Mouse (Mus musculus): ENCODE measurements around the gene Ttyh3.

Gene Ttyh3

DNA sequence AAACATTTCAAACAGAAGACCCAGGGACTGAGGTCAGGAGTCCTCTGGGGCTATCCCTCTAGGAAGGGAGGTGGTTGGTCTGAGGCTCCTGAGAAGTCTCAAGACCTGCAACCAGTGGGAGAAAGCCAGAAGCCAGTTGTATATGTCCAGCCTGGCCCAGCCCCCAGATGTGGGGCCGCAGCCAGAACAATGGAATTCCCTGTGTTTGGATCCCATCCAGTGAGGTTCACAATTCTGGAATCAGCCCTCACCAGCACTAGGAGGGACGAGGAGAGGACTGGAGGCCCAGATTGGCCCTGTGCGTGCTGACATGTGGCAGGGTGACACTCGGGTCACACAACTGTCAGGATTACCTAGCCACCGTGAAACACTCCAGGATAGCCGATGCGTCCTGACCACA lies 3.8 kb upstream of the Ttyh3 start:
- no peak for DNase-seq (ENCODE audit: low spot score)

DNA sequence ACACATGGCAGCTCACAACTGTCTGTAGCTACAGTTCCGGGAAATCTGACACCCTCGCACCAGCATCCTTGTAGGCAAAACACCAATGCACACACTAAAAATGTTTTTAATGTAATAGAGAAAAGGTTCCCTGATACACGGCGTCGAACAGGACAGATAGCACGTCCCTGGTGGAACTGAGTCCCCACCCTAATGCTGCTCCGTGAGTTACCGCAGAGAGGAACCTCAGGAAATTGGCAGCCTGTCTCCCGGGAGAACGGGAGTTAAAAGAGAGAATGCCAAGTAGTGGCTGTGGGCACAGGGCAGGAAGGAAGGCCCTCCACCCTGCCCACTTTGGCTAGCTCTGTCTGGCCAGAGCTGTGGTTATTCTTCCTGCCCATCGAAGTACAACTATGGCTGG lies 2.4 kb upstream of the Ttyh3 start:
- no peak for DNase-seq (ENCODE audit: low spot score)

DNA sequence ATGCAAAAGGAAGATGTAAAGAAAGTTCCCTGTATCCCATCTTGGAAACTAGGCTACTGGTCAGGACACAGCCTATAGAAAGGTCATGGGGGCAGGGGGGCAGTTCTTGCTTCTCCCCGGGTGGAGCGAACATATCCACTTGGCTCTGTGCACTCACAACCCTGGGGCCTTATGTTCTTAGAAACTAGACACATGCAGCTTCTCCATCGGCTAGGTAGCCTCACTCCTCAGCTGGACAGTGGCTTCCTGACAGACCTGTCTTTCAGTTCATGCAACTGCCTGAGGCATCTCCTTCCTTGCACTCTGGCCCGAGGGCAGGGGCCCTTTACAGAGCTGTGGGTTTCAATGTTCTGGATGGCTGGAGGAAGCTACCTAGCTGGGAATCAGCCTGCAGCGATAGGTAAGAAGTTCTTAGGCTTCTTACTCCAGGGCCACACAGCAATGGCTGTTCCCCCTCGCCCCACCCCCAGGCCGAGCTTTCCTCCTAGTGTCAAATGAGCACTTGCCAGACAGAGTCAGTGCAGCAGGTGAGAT lies 1.1 kb upstream of the Ttyh3 start:
- no peak for DNase-seq (ENCODE audit: low spot score)

DNA sequence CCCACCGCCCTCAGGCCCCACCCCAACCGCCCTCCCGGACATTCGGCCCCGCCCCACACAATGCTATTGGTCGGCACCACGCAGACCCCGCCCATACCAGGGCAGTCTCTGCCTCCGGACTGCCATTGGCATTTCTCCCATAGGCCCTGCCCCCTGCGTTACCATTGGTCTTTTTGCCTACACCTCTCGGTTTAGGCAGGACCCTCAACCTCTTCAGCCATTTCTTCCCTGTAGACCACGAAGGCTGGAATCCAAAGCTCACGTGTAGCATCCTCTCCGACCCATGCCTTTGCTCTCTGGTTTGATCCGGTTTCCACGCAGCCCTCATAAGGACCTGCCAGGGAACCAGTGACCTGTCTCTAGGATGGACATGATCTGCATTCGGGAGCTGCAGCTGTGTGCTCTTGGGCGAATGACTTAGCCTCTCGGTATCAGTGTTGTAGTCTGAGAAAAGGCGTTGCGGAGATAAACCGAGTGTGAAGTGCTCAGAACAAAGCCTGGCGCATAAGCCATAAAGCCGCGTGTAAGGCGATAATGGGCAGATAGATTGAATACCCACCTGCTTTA lies 353 bp upstream of the Ttyh3 start:
- DNase-seq (ENCODE audit: low spot score) = peak; percentile 97

DNA sequence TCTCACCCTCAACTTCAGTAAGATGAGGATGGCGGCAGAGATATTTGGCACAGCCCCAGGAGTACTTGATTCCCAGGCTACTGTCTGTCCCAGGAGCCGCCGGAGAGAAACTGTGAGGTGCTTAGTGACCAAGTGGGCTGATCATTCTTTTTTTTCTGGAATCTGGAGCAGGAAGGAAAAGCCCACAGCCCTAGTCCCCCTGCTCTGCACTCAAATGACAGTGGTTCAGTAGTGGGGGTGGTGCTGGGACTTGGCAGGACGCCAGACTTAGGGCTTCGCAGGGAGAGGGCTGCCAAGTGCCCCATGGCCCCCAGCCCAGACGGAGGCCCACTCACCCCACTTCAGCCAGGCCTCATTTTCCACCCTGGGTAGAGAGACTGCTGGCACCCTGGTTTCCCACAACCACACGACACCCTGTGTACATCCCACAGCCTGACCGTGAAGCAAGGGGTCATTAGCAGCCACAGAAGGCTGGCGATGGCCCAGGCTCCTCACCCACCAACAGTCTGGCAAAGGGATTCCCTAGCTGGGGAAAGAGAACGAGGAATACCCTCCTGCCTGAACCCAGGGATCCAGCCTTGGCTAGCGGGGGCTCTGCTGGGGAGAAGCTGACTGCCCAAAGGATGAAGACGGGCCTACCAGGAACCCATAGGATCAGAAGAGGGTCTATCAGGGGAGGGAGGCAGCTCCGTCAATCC lies 861 bp downstream of the Ttyh3 start:
- no peak for DNase-seq (ENCODE audit: low spot score)

DNA sequence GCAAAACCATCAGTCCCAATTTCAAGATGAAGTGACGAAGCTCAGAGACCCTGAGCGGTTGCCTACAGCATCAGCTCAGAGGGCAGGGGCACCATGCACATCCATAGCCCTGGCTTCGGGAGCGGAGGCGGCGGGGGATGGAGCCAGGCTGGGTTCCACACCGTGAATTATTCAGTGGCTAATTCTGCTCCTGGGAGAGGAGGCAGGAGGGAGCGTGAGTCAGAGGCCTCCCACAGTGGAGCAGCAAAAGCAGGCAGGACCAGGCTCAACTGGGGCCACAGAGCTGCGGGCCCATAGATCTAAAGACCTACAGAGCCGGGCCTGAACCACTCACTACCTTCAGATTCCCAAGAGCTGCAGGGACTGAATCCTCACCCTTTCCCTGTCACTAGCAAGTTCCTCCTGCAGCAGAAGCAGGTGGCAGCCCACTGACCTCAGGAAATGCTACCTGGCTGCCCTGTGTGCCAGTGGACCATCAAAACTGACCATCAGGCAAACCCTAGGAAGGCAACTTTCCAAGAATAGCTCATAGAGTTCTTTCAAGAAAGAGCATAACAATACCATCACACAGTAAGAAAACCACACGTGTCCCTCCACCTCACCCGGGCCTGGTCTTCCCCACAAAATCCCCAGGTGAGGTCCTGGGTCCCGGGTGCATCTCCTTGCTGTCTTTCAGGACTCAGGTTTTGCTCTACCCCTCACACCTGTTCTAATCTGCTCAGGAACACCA lies 1.6 kb downstream of the Ttyh3 start:
- DNase-seq (ENCODE audit: low spot score) = no peak

DNA sequence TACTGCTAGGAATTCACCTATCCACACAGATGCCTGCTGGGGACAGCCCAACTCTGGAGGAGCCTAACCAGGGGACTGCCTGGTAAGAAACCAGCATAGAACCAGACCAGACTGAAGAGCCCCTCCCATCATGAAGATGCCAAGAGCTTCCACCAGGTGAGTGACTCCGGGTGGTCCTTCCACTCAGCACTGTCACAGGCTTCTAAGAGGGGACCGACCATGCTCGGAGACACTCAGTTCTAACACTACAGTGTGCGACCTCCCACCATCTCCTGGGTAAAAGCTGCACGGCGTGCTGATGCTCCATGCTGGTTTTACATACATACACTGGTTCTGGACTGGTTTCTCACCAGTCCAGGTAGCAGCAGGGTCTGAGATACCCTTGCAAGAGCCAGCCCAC lies 2.7 kb downstream of the Ttyh3 start:
- DNase-seq (ENCODE audit: low spot score) = no peak

DNA sequence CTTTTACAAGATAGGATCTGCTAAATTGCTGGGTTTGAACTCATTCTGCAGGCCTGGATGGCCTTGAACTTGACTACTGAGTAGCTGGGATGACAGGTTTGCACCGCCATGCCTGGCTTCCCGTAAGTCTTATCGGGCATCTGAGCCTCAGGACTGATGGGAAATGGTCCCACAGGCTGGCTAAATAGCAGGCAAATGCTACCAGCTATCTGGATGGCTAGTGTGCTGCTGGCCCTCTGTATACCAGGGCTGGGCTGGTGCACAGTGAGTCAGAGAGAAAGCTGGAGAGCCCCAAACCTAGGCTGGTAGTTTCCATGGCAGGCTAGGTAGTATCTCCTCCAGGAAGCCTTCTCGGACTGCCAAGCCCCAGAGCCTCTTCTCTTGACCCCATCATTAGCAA lies 3.4 kb downstream of the Ttyh3 start:
- DNase-seq (ENCODE audit: low spot score) = no peak

DNA sequence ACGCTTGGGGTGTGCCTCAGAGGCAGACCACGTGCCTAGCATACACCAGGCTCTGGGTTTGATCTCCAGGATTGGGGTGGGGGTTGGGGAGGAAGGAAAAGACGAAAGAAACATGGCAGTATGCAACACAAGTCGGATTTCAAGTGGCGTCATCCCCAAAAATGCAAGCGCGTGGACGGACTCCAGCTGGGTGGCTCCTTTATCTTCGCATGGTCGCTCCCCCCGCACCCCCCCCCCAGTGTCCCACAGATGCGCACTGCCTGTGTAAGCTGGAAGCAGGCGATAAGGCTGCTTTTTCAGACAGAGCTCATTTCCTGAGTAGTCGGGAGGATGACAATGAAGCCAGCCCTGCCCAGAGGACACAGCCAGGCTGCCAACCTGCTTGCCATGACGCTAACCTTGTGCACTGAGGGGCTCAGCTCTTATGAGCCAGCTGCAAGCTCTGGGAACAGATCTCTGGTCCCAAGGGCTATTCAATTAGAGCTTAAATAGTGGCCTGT lies 4.1 kb downstream of the Ttyh3 start:
- DNase-seq (ENCODE audit: low spot score) = peak; percentile 78

DNA sequence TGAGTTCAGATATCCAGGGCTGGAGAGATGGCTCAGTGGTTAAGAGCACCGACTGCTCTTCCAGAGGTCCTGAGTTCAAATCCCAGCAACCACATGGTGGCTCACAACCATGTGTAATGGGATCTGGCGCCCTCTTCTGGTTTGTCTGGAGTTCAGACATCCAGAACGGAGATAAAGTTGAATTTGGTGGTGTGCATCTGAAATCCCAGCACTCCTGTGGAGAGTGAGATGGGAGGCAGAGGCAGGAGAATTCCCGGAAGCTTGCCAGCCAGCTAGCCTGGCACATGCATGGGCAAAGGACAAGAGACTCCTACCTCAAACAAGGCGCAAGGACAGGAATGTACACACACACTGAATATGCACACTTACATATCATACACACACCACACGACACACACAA lies 4.6 kb downstream of the Ttyh3 start:
- no peak for DNase-seq (ENCODE audit: low spot score)

DNA sequence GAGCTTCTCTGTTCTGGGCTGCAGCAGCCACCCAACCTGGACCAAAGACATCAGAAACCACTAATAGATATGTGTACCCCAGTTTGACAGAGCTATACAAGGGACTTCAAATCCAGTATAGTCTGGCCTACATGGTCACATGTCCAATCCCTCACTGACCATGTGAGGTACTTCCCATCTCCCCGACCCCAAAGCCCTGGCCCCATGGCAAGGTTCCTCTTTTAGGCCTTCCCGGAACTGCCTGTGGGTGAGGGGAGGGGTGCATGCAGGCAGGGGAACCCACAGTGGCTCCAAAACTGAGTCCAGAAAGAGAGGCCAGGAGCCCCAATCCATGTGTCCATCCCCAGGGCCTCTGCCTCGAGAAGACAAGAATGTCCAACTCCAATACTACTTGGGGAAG lies 6.8 kb downstream of the Ttyh3 start:
- peak; percentile 70 for DNase-seq (ENCODE audit: low spot score)

DNA sequence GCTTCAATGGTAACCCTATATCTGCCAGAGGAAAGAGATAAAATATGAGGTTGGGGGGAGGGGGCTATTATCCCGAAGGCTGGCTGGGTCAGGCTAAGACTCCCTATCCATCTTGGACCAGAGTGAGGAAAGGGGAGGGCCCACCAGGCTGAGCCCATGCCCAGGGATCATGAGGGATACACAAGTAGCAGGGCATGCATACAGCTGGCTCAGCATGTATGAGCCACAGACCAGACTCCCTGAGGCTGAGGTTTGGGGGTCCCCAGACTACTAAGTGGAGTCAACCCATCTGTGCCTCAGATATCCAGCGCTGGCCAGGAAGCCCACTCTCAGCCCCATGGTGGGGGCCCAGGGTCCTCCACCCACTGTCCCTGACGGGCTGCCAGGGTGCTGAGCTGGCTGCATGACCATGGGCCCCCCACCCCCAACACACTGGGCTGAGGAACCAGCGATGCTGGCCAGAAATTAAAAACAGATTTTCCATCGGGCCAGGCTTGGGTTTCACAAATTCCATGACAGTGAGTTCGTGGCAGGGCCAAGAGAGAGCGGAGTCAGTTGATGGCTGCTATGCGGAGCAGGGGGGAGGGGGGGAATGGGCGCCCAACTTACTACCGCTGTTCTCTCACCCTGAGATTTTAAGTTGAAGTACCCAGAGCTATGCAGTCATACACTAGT lies 7.4 kb downstream of the Ttyh3 start:
- no peak for DNase-seq (ENCODE audit: low spot score)

DNA sequence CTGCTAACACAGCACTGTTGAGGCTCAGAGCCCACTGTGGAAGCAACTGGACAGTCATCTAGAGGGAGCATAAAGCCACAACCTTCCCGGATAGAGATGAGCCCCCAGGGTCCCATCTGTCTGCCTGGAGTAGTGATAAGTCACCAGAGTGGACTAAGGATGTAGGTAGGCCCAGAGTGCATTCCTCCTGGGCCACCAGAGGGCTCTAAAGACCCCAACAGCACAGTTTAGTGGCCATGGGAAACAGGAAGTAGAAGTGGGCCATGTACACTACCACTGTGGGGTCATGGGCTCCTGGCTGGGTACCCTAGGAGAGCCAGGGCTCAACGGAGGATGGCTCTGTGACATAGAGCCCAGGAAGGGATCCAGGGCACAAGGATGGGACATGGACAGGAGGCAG lies 8.0 kb downstream of the Ttyh3 start:
- DNase-seq (ENCODE audit: low spot score) = no peak

DNA sequence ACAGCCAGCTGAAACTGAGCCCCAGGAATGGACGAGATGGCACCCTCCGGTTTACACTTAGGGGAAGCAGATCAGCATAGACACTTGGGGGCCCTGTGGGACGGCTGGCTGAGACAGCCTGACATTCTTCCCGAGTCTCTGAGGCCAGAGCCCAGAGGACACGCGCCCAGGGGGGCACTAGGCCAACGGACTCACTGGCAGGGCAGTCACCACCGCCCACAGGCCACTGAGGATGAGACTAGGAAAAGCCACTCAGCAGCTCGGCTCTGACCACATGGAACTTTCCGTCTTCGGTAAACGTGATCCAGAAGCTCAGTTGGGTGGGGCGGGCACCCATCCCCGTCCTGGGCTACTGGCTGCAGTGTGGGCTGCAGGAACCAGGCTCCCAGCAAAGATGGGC lies 9.0 kb downstream of the Ttyh3 start:
- DNase-seq (ENCODE audit: low spot score) = no peak

DNA sequence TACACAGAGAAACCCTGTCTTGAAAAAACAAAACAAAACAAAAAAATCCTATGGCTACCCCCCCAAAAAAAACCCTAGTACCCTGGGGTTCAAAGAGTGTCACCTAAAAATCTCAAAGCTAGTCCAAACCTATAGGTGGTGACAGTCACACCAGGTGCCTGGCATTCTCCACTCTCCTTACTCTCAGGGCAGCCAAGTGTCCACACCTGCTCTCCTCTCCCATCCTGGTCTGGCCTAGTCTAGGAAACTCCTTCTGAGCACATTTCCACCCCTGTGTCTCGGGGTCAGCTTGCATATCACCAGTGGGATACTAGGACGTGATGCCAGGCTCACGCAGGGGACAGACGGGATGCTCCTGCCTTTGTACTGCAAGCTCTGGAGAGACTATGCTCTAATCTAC lies 9.5 kb downstream of the Ttyh3 start:
- no peak for DNase-seq (ENCODE audit: low spot score)

DNA sequence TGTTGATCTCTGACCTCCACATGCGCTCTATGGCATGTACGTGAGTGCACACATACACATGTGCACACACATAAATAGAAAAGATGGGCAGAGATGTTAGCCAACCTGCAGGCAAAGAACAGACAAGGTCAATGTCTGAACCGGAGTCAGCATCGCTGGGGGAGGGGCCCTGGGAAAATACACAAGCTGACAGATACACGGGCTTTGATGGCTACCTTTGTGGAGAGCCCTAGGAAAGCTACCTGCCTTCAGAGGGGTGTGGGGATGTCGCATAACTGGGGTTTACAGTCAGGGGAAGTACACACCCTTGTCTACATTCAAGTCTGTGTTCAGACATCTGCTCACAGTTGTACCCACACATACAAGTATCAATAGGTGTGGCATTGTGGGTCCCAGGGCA lies 10.3 kb downstream of the Ttyh3 start:
- DNase-seq (ENCODE audit: low spot score) = no peak

DNA sequence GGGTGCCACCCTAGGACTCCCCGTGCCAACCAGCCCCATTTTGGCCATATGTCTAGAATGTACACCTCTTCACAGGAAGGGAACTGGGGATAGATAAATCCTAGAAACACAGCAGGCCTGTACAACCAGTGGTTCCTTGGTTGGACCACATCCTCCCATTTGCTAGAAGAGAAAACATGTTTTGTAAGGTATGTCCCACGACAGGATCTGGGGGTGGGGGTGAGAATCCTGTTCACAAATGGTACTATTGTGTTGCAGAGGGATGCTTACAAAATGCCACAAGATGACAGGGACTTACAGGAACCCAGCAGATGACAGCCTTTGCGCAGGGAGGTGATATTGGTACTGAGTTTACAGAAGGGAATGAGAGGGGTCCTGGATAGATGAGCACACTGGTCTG lies 10.8 kb downstream of the Ttyh3 start:
- no peak for DNase-seq (ENCODE audit: low spot score)

DNA sequence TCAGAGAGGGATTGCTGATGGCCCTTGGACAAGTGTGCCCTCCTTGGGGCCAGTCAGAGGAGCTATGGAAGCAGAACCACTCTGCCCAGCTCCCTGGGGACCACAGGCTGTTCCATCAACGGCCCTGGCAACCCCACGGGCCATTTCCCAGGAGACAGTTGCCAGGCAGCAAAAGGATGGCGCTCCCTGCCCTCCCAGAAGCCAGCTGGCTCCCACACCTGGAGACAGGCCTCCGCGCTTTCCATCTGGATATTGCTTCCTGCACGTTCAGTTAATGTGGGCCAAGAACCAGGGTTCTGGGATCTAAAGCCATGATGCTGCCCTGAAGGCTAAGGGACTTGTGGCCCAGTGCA lies 11.8 kb downstream of the Ttyh3 start:
- no peak for DNase-seq (ENCODE audit: low spot score)

DNA sequence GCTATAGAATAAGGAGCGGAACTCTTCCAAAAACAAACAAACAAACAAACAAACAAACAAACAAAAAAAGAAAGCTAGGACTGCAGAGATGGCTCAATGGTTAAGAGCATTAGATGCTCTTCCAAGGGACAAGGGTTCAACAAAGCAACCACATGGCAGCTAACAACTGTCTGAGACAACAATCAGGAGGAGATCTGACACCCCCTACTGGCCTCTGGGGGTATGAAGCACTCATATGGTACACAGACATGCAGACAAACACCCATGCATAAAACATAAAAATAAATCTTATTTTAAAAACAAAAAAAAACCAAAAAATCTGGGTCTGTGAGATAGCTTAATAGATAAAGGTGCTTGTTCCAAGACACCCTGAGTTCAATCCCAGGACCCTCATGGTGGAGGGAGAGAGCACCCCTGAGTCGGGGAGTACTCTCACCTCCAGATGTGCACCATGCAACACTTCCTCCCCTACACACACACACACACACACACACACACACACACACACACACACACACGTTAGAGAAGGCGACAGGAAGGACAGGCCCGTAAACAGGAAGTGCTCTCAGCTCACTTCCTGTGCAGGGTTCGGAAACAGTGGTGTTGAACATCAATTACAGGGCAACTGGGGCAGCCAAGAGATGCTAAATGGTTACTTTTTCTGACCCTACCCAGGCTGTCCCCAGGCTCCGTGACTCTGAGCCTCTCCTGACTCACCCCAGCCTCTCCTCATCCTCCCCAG lies 12.3 kb downstream of the Ttyh3 start:
- peak; percentile 69 for DNase-seq (ENCODE audit: low spot score)

DNA sequence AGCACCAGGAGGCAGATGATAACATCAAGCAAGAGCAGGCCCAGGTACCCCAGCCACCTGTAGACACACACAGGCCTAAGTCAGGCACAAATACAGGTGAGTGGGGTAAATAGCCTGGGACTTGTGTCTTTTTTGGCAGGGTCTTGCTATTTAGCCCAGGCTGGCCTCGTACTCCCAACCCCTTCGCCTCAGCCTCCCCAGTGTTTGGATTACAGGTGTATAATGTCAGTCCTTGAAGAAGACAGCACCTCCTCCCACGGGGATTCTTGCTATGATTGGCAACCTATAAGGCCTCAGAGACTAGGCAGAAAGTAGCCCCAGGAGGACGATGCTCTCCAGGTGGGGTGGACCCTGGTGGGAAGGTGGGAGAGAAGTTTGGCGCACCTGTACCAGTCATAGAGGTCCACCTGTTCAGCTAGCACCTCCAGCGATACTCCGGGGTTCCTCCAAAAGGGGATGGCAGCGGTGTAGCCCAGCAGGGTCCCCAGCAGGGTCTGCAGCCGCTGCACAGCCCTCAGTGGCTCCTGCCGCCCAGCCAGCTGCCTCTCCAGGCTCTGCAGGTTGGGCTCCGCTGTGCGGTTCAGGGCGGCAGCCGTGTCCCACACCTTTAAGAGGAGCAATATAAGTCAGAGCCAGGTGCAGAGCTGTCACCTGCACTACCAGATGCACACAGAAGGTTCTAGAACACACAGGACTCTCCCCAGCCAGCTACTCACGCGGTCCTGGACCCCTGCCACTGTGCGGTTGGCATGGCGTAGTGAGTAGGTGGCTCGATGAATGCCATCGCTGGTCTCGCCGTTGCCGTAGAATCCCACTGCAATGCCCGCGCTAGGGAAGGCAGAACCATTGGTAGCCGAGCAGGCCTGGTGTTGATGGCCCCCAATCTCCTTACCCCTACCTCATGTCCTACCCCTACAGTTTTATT lies 13.8 kb downstream of the Ttyh3 start:
- DNase-seq (ENCODE audit: low spot score) = no peak

DNA sequence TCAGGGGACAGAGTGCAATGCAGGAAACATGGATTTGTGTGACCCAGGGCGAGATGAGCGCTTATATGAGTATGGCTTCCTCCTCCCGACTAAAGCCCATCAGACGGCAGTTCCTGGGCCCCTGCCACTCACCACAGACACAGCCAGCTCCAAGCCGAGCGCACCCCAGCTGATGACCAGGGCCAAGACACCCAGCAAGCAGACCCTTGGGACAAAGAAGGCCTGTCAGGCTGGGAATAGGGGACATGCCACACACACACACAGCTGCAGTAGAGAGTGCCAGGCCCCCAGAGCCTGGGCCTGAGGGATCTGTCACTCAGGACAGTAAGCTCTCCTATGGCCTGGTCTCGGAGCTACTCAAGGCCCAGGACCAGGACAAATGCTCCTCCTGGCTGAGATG lies 15.4 kb downstream of the Ttyh3 start:
- DNase-seq (ENCODE audit: low spot score) = no peak
